Mouse (Mus musculus): ENCODE data around the gene Echdc1. TPM values are rescaled to one million over a fixed set of nuclear protein-coding genes. Genes with fewer than 3 reads are reported as not detected.

The Echdc1 gene
- total RNA-seq (2021), result 10 to 100 TPM; 24.2 to 26.5 TPM

DNA sequence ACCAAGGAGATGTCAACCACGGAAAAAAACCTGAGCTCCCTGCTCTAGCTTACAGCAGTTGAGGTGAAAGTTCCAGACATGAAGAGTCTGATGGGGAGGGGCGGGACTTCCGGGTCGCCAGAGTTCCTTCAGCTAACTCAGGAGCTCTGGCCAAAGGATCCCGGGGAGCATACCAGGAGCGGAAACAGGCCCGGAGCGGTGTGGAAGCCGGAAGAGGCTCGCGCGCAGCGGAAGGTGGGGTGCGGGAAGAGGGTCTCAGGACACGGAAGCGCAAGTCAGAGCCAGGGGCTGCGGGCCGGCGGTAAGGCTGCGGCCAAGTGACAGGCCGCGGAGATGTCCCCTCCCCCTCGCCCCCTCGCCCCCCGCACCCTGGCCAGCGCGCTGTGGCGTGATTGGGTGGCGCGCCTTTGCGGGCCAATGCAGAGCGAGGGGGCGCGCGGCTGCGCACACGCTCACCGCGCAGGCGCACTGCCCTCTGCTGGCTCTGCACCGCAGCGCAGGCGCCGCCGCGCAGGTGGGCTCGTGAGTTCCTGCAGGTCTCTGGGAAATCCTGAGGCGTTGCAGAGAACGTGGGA, at the start of gene Echdc1:
Gene Echdc1 (plus strand): TSS at position 103 of the 575 bp plus-strand sequence.
- DNase-seq (ENCODE audit: low spot score in 2 of 2), result peak; percentile 88 to 89
- intact Hi-C loops (cut with DNase I), result loop anchor here (1.0 to 5.0 kb wide), 5 partner anchors 48 to 226 kb away; no protein-coding TSS in a partner anchor

DNA sequence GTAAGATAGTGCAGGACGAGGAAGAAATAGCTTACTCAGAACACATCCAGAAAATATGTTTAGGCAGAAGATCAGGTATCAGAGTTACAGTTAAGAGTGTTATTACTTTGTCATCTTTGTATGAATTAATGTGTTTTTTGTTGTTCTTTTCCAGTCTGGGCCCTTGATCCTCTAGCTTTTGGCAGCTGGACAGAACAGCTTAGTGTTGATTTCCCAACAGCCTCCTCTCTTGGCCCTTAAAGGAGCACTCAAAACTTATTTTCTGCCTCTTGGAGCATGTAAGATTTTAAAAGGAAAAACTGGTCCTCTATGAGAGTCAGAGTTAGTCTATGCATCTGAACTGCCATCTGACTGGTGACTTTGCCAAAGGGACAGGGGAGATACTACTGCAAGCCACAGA, 31.2 kb upstream of the Echdc1 start:
- intact Hi-C loops (cut with DNase I), result no loop called here
- DNase-seq (ENCODE audit: low spot score in 2 of 2), result no peak

DNA sequence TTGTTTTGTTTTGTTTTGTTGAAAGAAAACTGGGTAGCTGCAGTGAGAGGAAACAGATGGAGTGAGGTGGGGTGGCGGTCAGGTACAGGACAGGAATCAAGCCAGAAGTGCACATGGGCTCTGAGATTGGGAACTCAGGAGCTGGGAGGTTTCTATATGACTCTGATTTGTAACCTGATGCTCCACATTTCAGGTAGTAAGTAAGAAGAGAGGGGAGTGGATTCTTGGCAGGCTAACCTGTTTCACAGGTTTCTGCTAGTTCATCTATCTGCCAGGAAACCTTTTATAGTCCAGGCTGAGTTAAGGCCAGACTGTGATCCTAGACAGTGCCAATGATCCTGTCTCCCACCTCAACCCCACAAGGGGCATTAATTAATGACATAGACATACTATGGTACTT, 27.2 kb upstream of the Echdc1 start:
- intact Hi-C loops (cut with DNase I), result no loop called here
- no peak for DNase-seq (ENCODE audit: low spot score in 2 of 2)

DNA sequence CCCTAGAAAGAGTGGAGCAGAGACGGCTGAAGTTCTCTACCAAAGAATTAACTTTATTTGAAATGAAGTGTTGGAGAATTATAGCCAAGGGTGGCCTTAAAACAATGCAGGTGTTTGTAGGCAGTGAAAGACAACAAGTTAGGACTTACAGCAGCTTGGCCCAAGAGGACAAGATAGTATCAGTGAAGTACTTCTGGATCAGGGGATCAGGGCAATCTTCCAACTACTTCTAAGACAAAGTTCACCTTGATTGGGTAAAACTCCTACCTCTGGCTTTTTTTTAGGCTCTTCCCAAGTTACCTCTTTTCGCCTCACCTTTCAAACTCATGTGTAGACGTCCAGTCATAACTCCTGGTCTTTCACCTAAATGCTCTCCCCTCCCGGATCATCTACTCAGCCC, 10.7 kb upstream of the Echdc1 start:
- no peak for DNase-seq (ENCODE audit: low spot score in 2 of 2)
- intact Hi-C loops (cut with DNase I), result no loop called here

DNA sequence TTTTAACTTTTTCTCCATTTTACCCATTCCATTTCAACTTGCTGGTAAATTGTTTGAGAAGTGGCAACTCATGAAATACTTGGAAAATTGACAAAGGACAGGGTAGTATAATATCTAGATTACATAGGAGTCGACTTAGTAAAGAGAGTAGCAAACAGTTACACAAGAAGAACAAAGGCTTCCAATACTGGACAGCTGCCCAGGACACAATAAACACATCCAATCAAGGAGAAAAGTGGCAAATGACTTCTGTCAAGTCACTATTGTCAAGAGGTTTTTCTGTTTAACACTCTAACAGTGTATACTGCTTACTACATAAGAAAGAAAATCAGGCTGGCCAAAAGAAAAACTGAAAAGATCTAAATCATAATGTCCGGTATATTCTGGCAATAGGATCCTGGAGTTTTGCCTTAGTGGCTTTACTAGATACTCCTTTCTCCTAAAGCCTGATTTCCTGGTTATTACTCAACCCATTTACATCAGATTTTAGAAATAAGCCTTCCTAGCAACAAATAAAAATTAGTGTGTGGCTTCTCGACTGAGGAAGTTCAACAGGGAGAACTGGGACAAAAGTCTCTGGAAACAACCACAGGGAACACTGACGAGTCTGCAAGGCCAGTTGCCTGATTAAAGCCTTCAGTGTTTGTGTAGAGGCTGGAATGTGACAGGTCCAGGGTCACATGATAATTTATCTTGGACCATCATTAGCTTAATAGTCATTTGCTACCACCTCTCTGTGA, 1.3 kb upstream of the Echdc1 start:
- intact Hi-C loops (cut with DNase I), result loop anchor here (2.0 to 5.0 kb wide), 3 partner anchors 165 to 224 kb away; no protein-coding TSS in a partner anchor
- no peak for DNase-seq (ENCODE audit: low spot score in 2 of 2)

DNA sequence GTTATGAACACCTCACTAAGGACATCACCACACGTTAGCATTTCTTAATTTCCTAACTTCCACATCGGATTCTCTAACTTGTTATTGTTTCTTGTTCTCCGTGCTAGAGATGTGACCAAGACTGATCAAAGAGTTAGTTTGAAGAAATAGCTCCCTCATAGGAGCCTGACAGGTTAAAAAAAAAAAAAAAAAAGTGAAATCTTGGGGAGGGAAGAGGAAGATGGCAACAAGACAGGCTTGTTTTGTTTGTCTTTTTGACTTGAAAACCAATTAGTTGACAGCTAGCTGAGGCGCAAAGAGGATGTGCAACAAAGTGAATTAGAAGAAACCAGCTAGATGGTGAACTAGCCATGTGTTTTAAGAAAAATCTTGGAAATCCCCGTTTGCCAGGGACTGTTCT, 939 bp downstream of the Echdc1 start:
- intact Hi-C loops (cut with DNase I), result loop anchor here (1.0 to 5.0 kb wide), 5 partner anchors 47 to 227 kb away; no protein-coding TSS in a partner anchor
- DNase-seq (ENCODE audit: low spot score in 2 of 2), result no peak

DNA sequence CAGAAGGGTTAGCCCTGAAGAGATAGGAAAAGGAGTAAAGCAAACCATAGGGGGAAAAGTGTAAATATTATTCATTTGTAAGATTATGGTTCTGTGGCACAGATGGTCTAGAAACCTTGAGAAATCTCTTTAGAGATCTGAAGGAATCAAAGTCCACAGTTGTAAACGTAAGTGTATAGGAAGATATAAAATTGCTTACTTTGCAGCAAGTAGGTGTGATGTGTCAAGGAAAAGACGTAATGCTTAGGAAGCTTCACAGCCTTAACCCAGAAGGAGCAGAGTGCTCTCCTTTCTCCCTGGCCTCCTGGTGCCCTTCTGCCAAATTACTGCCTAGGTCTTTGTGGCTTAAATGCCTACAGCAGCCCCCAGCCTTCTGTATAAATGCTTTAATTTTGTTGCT, 11.9 kb downstream of the Echdc1 start:
- DNase-seq (ENCODE audit: low spot score in 2 of 2), result no peak
- intact Hi-C loops (cut with DNase I), result no loop called here

DNA sequence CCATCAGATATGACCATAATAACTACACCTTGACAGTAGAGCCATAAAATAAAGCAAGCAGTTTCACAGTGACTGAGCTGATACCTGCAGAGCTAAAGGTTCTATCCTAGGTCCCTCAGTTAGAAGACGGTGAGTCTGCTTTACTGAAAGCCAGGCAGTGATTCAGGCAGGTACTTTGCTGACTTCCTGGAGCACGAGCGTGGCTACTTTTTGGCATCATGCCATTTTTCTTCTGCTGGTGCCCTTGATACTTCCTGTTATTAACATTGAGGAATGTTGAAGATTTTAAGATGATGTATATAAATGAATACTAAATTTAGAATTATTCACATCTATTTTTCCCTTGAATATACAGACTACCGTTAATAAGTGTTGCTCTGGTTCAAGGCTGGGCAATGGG, 20.9 kb downstream of the Echdc1 start:
- intact Hi-C loops (cut with DNase I), result no loop called here
- no peak for DNase-seq (ENCODE audit: low spot score in 2 of 2)

DNA sequence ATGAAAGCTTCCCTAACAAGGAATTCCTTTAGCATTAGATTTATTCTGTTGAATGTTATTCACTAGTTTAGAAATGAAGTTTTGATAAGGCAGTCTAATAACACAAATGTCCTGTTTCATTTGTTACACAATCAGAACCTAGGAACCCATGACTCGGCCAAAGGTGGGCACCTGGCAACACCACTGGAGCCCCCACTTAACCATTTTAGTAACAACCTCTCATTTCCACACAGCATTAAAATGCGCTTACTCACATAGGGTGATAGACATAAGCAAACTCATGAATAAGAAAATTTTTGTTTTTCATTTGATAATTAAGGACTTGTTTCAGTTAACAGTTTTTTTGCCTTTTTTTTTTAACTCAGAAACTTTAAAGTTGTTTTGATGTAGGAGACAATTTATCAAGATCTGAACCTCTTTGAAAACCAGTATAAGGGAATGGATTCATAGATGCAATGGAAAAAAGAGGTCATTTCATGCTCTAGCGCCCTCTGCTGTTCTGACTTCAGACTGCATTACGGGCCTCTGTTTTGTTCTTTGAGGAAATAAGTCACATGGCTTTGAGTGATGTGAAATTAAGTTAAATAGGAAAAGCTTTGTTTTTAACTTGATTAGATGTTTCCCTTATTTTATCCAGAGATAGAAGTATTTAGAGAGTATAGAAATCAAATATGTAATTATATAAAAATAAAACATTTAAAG, 25.5 kb downstream of the Echdc1 start:
- DNase-seq (ENCODE audit: low spot score in 2 of 2), result peak; percentile 69 to 70
- intact Hi-C loops (cut with DNase I), result no loop called here

DNA sequence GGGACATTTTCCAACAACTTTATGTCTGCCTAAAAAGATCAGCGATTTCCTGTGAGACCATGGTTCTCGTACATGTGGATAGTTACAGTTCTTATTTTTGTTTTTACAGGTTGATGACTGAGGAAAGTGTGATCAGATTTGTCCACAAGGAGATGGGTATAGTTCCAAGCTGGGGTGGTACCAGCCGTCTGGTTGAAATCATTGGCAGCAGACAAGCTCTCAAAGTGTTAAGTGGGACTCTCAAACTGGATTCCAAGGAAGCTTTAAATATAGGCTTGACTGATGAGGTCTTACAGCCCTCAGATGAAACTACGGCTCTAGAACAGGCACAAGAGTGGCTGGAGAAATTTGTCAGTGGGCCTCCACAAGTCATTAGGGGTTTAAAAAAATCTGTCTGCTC, 31.3 kb downstream of the Echdc1 start:
- intact Hi-C loops (cut with DNase I), result no loop called here
- peak in 1 of 2 experiments; percentile 64 for DNase-seq (ENCODE audit: low spot score in 2 of 2)

DNA sequence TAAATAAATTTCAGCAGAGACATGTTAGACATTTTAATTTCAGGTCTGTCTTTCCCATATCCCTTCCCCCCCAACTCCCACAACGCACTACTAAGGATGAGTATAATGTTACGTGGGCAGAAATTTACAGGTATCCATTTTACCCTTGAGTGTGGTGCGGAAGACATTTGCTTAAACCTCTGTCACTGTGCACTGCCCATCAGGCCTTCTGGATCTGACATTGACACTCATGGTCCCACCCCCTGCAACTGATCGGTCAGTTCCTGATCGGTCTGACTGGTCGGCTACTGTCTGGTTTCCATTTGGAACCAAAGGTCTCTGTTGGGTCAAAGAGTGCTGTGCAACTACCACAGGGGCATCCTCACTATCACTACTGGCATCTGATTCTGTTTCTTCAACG, 33.7 kb downstream of the Echdc1 start:
- intact Hi-C loops (cut with DNase I), result no loop called here

DNA sequence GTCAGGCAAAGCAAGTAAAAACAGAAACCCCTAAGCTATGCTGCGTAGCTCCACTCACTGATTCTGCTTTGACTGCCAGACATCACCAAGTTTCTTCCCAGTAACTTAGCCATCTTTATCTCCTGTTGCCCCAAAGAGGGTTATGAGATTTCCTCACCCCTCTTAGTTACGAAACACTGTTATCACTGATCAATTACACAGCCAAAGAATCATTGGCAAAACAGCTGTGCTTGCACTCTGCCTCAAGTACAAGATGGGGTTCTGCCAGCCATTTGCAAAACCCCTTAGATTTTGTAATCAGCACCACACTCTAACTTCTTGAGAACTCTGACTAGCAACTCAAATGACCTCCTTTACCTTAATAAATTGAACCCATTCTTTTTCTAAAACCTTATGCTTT, 38.5 kb downstream of the Echdc1 start:
- intact Hi-C loops (cut with DNase I), result no loop called here

More for the DNA sequence above, 33.7 kb downstream of the Echdc1 start:
- DNase-seq (ENCODE audit: low spot score in 2 of 2), result no peak

DNA sequence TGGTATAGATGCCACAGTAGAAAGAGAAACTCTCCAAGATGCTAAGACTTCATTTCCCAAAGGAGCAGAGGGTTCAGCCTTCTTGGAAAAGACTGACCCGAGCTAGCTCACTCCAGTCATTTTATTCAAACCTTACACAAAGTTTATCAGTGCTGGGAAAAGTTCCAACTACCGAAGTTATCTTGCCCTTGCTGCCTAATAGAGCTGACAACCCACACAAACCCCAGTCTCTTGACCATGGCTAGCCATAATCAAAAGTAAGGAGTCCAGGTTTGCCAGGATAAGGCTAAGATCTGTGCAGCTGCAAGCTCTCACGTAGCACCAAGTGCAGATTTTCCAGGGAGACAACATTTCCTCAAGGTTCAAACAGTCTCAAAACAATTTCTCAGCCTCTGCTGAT, 39.6 kb downstream of the Echdc1 start:
- DNase-seq (ENCODE audit: low spot score in 2 of 2), result no peak
- intact Hi-C loops (cut with DNase I), result no loop called here

More for the DNA sequence above, 38.5 kb downstream of the Echdc1 start:
- DNase-seq (ENCODE audit: low spot score in 2 of 2), result no peak

DNA sequence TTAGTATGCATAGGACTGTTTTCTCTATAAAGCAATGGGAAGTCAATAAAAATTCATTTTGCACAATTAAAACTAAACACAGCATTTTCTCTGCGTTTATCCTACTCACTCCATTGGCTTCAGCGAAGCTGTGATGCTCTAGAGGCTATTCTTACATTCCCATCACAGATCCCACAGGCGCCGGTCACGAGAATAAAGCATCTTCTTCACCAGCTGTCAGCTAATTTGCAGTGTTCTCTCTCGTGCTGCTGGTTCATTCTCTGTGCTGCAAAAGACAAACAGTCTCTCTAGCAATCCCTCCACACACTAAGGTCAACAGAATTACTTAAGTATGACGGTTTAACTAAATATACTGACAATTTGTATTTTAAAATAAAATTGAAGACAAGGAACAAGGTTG, 41.2 kb downstream of the Echdc1 start:
- intact Hi-C loops (cut with DNase I), result no loop called here
- peak; percentile 65 to 85 for DNase-seq (ENCODE audit: low spot score in 2 of 2)

DNA sequence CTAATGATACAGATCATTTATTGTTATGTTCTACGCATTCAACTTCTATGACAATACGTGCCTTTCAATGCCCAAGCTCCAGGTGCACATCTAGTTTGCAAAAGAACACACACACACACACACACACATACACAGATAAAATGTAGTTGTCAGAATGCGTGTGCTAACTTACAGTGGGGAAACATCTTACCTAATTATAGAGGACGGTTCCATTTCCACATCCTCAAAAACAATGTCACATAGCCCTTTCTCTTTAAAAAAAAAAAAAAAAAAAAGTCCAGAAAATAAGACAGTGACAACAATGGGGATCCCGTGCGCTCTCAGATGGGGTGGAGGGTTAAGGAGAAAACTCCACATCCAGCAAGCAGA, 48.1 kb downstream of the Echdc1 start:
- DNase-seq (ENCODE audit: low spot score in 2 of 2), result no peak
- intact Hi-C loops (cut with DNase I), result loop anchor here (1.0 to 5.0 kb wide), 2 partner anchors 48 to 61 kb away; partner anchors contain the start of gene Echdc1

DNA sequence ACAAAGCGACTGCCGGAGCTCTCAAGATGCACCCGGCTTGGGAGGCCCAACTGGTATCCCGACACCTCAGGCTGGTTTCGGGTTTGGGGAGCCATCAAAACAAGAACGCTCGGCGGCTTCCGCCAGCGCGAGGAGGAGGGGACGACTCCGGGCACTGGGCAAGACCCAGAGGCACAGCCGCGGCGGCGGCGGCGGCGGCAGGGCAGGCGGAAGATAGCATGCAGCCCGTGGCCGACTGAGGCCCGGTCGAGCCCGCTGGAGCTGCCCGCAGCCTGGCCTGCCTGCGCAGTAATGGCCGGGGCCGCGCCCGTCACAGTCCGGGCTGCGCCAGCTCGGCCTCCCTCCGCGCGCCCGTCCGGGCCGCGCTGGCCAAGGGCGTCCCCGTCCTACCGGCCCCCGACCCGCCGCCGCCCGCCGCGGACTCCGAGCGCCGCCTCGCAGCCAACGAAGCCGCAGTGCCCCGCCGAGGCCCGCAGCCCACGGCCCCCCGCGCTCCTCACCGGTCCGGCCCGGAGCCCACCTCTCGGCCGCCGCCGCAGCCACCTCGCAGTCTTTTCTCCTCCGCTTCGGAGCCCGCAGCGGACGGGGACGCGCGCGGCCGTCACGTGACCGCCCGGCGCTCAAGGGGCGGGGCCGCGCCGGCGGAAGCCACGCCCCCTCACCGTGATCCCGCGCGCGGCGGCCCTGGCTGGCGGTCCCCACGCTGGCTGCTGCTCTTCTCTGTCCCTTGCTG, 48.7 kb downstream of the Echdc1 start:
- intact Hi-C loops (cut with DNase I), result loop anchor here (1.0 to 5.0 kb wide), 2 partner anchors 48 to 61 kb away; partner anchors contain the start of gene Echdc1
- peak; percentile 84 to 92 for DNase-seq (ENCODE audit: low spot score in 2 of 2)

DNA sequence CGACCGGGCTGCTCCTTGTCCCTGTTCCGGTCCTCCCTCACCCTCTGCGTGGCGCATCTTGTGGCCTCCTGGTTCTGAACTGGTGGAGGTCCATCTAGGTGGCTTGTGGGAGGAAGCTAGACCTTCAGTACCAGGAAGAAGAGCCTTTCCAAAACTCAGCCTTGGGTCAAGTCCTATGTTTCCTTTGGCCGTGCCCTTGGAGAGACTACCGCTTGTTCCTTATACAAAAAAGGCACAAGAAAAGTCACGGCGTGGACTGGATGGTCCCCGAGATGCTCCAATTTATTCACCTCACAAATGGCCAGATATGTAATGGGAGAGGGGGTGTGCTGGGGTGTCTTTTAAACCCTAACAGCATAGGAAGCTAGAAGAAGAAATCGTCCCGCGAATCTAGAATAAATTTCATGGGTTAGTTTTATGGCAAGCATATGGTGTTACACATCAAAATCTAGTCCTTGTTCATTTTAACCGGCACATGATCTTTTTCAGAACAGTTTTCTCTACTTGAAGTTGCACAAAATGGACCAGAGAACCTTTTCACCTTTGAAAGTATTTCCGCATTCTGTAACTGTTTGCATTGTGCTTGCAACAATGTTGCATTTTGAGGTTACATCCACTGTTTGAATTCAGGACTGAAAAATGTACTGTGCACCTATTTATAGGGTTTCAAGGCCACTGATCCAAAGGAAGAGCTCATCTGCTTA, 49.4 kb downstream of the Echdc1 start, which contains the start of gene Rnf146:
Gene Rnf146 (minus strand): TSS at position 246 of the 704 bp plus-strand sequence.
- no peak for DNase-seq (ENCODE audit: low spot score in 2 of 2)
- intact Hi-C loops (cut with DNase I), result loop anchor here (5.0 kb wide), 1 partner anchor 60 kb away; no protein-coding TSS in a partner anchor

DNA sequence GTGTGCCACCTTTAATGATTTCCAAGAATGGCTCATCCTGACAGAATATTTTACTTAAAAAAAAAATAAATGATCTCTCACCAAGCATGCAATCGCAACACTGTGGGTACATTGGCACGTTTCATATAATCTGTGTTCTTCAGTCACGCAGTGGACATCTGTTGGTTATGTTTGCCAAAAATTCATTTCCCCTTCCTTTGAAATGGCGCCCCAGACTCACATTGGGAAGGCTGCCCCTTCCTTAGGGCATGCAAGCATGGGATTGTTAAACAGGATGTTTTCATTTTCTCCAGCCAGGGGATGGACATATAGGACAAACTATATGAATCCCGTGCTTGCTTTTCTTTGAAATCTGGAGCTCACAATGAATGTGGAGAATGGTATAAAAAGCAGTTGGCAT, 61.1 kb downstream of the Echdc1 start:
- intact Hi-C loops (cut with DNase I), result no loop called here

DNA sequence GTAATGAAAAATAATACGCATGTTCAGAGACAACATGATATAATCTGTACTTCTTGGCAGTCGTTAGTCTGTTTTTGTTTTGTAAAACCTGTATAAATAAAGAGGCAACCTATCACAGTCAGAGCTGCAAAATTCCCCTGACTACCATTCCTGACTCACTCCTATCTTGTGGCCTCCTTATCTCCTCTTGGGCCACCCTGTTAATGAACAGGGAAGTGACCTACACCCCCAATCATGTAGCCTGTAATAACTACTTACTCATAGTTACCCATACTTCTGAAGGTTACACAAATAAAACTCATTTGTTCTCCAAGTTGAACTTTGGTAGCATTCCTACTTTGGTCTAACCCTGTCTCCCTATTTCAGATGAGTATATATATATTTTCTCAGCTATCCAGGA, 68.6 kb downstream of the Echdc1 start:
- intact Hi-C loops (cut with DNase I), result no loop called here
- no peak for DNase-seq (ENCODE audit: low spot score in 2 of 2)

More for the DNA sequence above, 61.1 kb downstream of the Echdc1 start:
- DNase-seq (ENCODE audit: low spot score in 2 of 2), result no peak

Measured in left cerebral cortex, postnatal 25 days (tissue).